Mouse (Mus musculus) forebrain, embryonic 12.5 days (tissue): Measurements from ENCODE around the gene Nod2. TPM values are rescaled to one million over a fixed set of nuclear protein-coding genes. Genes with fewer than 3 reads are reported as not detected.

Experiments
- ATAC-seq: fragments of 200-750 bp; cut with Nextera tagmentation; 2 replicates; pipeline ENCODE4 v1.8.0; 2017; ENCODE audit warnings: moderate TSS enrichment; ENCODE audit not compliant: low FRiP score
- H3K27ac ChIP-seq: fragments of 300-500 bp; sonication (generic); 2 replicates; pipeline ENCODE4 v1.5.1; 2016; ENCODE audit warnings: mild to moderate bottlenecking
- H3K27me3 ChIP-seq: fragments of 300-500 bp; sonication (generic); 2 replicates; pipeline ENCODE4 v1.6.1; 2016; ENCODE audit warnings: mild to moderate bottlenecking
- H3K36me3 ChIP-seq: fragments of 300-500 bp; sonication (generic); replicated peaks from 2 replicates; pipeline ENCODE4 v1.6.1; 2016; ENCODE audit warnings: mild to moderate bottlenecking
- H3K4me1 ChIP-seq: fragments of 300-500 bp; sonication (generic); 2 replicates; pipeline ENCODE4 v1.6.1; 2016
- H3K4me2 ChIP-seq: fragments of 300-500 bp; sonication (generic); 2 replicates; pipeline ENCODE4 v1.6.1; 2016; ENCODE audit warnings: mild to moderate bottlenecking, moderate library complexity
- H3K4me3 ChIP-seq: fragments of 300-500 bp; sonication (generic); replicated peaks from 2 replicates; pipeline ENCODE4 v1.5.1; 2016; ENCODE audit warnings: mild to moderate bottlenecking
- H3K9ac ChIP-seq: fragments of 300-500 bp; sonication (generic); 2 replicates; pipeline ENCODE4 v1.6.1; 2016; ENCODE audit warnings: mild to moderate bottlenecking
- H3K9me3 ChIP-seq: fragments of 300-500 bp; sonication (generic); 2 replicates; pipeline ENCODE4 v1.6.1; 2016
- WGBS: fragments of 180-500 bp; shearing (Covaris S2); methylation state at CpG from one replicate; pipeline ENCODE4 v1.1.7; 2016; 5-methylcytosine and 5-hydroxymethylcytosine counted together
- polyA plus RNA-seq: library from polyadenylated mRNA; unstranded; fragments of >200 nt; fragmentation: Nextera tagmentation; extraction: Ambion mirVana; gene quantifications from 2 replicates; pipeline ENCODE4 v1.2.1, GENCODE M21; 2016

Gene Nod2
- polyA plus RNA-seq, 1 experiment from 2014 or later = 0.11 TPM

- no peak overlapping the region for H3K4me2 ChIP-seq
- 0 out of 2 replicates have a peak, but pooled peaks have one; percentile 46 for ATAC-seq
- H3K27me3 ChIP-seq = no peaks in the 10 kb centered on the region
- H3K36me3 ChIP-seq = no peaks in the 10 kb centered on the region
- WGBS = 50% methylated on average over 14 of the region's 14 CpGs
- no peak overlapping the region for H3K9ac ChIP-seq
- H3K9me3 ChIP-seq = no peaks in the 10 kb centered on the region
- peaks cover 16% of the 10 kb centered on the region for H3K4me1 ChIP-seq
- 0 out of 2 replicates have a peak overlapping the region, but pooled peaks have one; percentile 16 for H3K27ac ChIP-seq
- no peak overlapping the region for H3K4me3 ChIP-seq
These were observed 21.4 kb downstream of the Nod2 start for GRCm38 (mm10) chr8:88668400-88669086.

- H3K4me3 ChIP-seq = no peak overlapping the region
- H3K27ac ChIP-seq = no peak overlapping the region
- H3K9ac ChIP-seq = no peak overlapping the region
- WGBS = 81% methylated on average over 6 of the region's 6 CpGs
- ATAC-seq = no peak
- no peaks in the 10 kb centered on the region for H3K9me3 ChIP-seq
- no peak overlapping the region for H3K4me2 ChIP-seq
- H3K36me3 ChIP-seq = no peaks in the 10 kb centered on the region
- peaks cover 16% of the 10 kb centered on the region for H3K4me1 ChIP-seq
- no peaks in the 10 kb centered on the region for H3K27me3 ChIP-seq
These were observed 23.7 kb downstream of the Nod2 start for GRCm38 (mm10) chr8:88670782-88671181.

- Histone ChIP-seq H3K9me3 (no peaks in the 10 kb centered on the region), H3K36me3 (no peaks in the 10 kb centered on the region), H3K4me3 (no peak overlapping the region), H3K4me1 (peaks cover 16% of the 10 kb centered on the region), H3K4me2 (no peak overlapping the region), H3K27me3 (no peaks in the 10 kb centered on the region), H3K27ac (no peak overlapping the region), H3K9ac (no peak overlapping the region)
- 87% methylated on average over 10 of the region's 10 CpGs for WGBS
- no peak for ATAC-seq
These were observed 24.5 kb downstream of the Nod2 start for GRCm38 (mm10) chr8:88671575-88671974.

GRCm38 (mm10) chr8:88673859-88674258 lies 26.7 kb downstream of the Nod2 start:
- H3K27me3 ChIP-seq = no peaks in the 10 kb centered on the region
- ATAC-seq = no peak
- WGBS = 89% methylated on average over 5 of the region's 5 CpGs

GRCm38 (mm10) chr8:88675372-88676165 lies 28.5 kb downstream of the Nod2 start:
- Histone ChIP-seq H3K27me3 (no peaks in the 10 kb centered on the region), H3K4me2 (no peak overlapping the region), H3K36me3 (no peaks in the 10 kb centered on the region), H3K4me3 (no peak overlapping the region), H3K9ac (no peak overlapping the region), H3K9me3 (no peaks in the 10 kb centered on the region), H3K27ac (no peak overlapping the region), H3K4me1 (no peaks in the 10 kb centered on the region)
- ATAC-seq = no peak
- 92% methylated on average over 12 of the region's 12 CpGs for WGBS

More at GRCm38 (mm10) chr8:88673859-88674258, 26.7 kb downstream of the Nod2 start:
- no peaks in the 10 kb centered on the region for H3K9me3 ChIP-seq
- no peak overlapping the region for H3K27ac ChIP-seq
- H3K4me3 ChIP-seq = no peak overlapping the region
- H3K4me2 ChIP-seq = no peak overlapping the region
- peaks cover 5% of the 10 kb centered on the region for H3K4me1 ChIP-seq
- no peak overlapping the region for H3K9ac ChIP-seq
- H3K36me3 ChIP-seq = no peaks in the 10 kb centered on the region

- Histone ChIP-seq H3K4me3 (no peak overlapping the region), H3K27ac (no peak overlapping the region), H3K9me3 (no peaks in the 10 kb centered on the region), H3K9ac (no peak overlapping the region), H3K4me2 (no peak overlapping the region), H3K4me1 (no peaks in the 10 kb centered on the region), H3K36me3 (no peaks in the 10 kb centered on the region), H3K27me3 (no peaks in the 10 kb centered on the region)
- no peak for ATAC-seq
- 81% methylated on average over 8 of the region's 8 CpGs for WGBS
These were observed 30.0 kb downstream of the Nod2 start for GRCm38 (mm10) chr8:88677071-88677470.

- Histone ChIP-seq H3K4me2 (no peak overlapping the region), H3K9ac (no peak overlapping the region), H3K27ac (no peak overlapping the region), H3K4me1 (no peaks in the 10 kb centered on the region), H3K27me3 (no peaks in the 10 kb centered on the region), H3K4me3 (no peak overlapping the region), H3K9me3 (no peaks in the 10 kb centered on the region), H3K36me3 (no peaks in the 10 kb centered on the region)
- no peak for ATAC-seq
- 97% methylated on average over 2 of the region's 2 CpGs for WGBS
These were observed 33.5 kb downstream of the Nod2 start for GRCm38 (mm10) chr8:88680566-88680965.

GRCm38 (mm10) chr8:88681046-88681445 lies 33.9 kb downstream of the Nod2 start:
- no peaks in the 10 kb centered on the region for H3K9me3 ChIP-seq
- H3K4me3 ChIP-seq = no peak overlapping the region
- WGBS = 89% methylated on average over 8 of the region's 8 CpGs
- H3K27ac ChIP-seq = no peak overlapping the region
- ATAC-seq = no peak
- no peak overlapping the region for H3K4me2 ChIP-seq
- H3K4me1 ChIP-seq = no peaks in the 10 kb centered on the region
- H3K9ac ChIP-seq = no peak overlapping the region
- no peaks in the 10 kb centered on the region for H3K27me3 ChIP-seq
- H3K36me3 ChIP-seq = no peaks in the 10 kb centered on the region

GRCm38 (mm10) chr8:88683656-88684289 lies 36.7 kb downstream of the Nod2 start:
- Histone ChIP-seq H3K36me3 (no peaks in the 10 kb centered on the region), H3K9me3 (no peaks in the 10 kb centered on the region), H3K4me2 (no peak overlapping the region), H3K4me3 (no peak overlapping the region), H3K27ac (no peak overlapping the region), H3K9ac (no peak overlapping the region), H3K27me3 (no peaks in the 10 kb centered on the region), H3K4me1 (no peaks in the 10 kb centered on the region; the same call in 1 of the 2 replicates)
- no peak for ATAC-seq
- WGBS = 81% methylated on average over 7 of the region's 7 CpGs

GRCm38 (mm10) chr8:88686226-88686905 lies 39.3 kb downstream of the Nod2 start:
- Histone ChIP-seq H3K4me1 (no peaks in the 10 kb centered on the region; the same call in 1 of the 2 replicates), H3K4me2 (no peak overlapping the region), H3K36me3 (no peaks in the 10 kb centered on the region), H3K27ac (no peak overlapping the region), H3K9ac (no peak overlapping the region), H3K9me3 (no peaks in the 10 kb centered on the region), H3K4me3 (no peak overlapping the region), H3K27me3 (no peaks in the 10 kb centered on the region; the same call in 1 of the 2 replicates)
- ATAC-seq = no peak
- 80% methylated on average over 9 of the region's 9 CpGs for WGBS

GRCm38 (mm10) chr8:88686906-88687235 lies 39.8 kb downstream of the Nod2 start:
- Histone ChIP-seq H3K36me3 (no peaks in the 10 kb centered on the region), H3K4me3 (no peak overlapping the region), H3K9me3 (no peaks in the 10 kb centered on the region), H3K9ac (no peak overlapping the region), H3K4me2 (no peak overlapping the region), H3K27ac (no peak overlapping the region), H3K27me3 (no peaks in the 10 kb centered on the region; the same call in 1 of the 2 replicates), H3K4me1 (no peaks in the 10 kb centered on the region; the same call in 1 of the 2 replicates)
- no peak for ATAC-seq
- 88% methylated on average over 8 of the region's 8 CpGs for WGBS

GRCm38 (mm10) chr8:88689151-88689550 lies 42.0 kb downstream of the Nod2 start:
- H3K27ac ChIP-seq = no peak overlapping the region
- no peaks in the 10 kb centered on the region; the same call in 1 of the 2 replicates for H3K4me1 ChIP-seq
- WGBS = 85% methylated on average over 6 of the region's 6 CpGs
- no peaks in the 10 kb centered on the region for H3K9me3 ChIP-seq
- no peak overlapping the region for H3K4me2 ChIP-seq
- no peak overlapping the region for H3K4me3 ChIP-seq
- H3K36me3 ChIP-seq = no peaks in the 10 kb centered on the region
- H3K27me3 ChIP-seq = peaks cover 1% of the 10 kb centered on the region; the same call in 1 of the 2 replicates
- H3K9ac ChIP-seq = no peak overlapping the region
- no peak for ATAC-seq
